Mouse (Mus musculus) spleen, adult 2 months (tissue): Measurements from ENCODE around the gene Gm20388. TPM values are rescaled to one million over a fixed set of nuclear protein-coding genes. Genes with fewer than 3 reads are reported as not detected.

Experiments used
- DNase-seq, 2 experiments: peaks; one replicate each; pipeline versions ENCODE4 v3.0.0 to v3.0.0-alpha.2; 2012 to 2021; ENCODE audit warnings: low spot score in 2 of 2, low read depth in 1 of 2
- H3K27ac ChIP-seq: fragments of 200-500 bp; 2 replicates; pipeline ENCODE4 v1.5.1; 2012; ENCODE audit warnings: low read length, inconsistent platforms; ENCODE audit not compliant: insufficient read depth
- H3K27me3 ChIP-seq: fragments of 200-500 bp; 2 replicates; pipeline ENCODE4 v1.6.1; 2012; ENCODE audit warnings: mild to moderate bottlenecking, moderate library complexity, low read length, inconsistent platforms; ENCODE audit not compliant: control insufficient read depth, insufficient read depth
- H3K36me3 ChIP-seq: fragments of 200-500 bp; 2 replicates; pipeline ENCODE4 v1.6.1; 2012; ENCODE audit warnings: mild to moderate bottlenecking, low read length, inconsistent platforms; ENCODE audit not compliant: control insufficient read depth, insufficient read depth
- H3K4me1 ChIP-seq: fragments of 200-500 bp; 2 replicates; pipeline ENCODE4 v1.6.1; 2011; ENCODE audit warnings: inconsistent platforms; ENCODE audit not compliant: control insufficient read depth, insufficient read depth, insufficient read length
- H3K4me3 ChIP-seq: fragments of 200-500 bp; 2 replicates; pipeline ENCODE4 v1.5.1; 2011; ENCODE audit warnings: mild to moderate bottlenecking, inconsistent platforms; ENCODE audit not compliant: insufficient read depth, insufficient read length; ENCODE audit errors: extremely low read depth
- CTCF ChIP-seq: fragments of 200-500 bp; IDR thresholded peaks from 2 replicates; pipeline ENCODE4 v1.5.1; 2011; ENCODE audit warnings: mild to moderate bottlenecking, inconsistent platforms; ENCODE audit not compliant: insufficient read depth, insufficient read length, insufficient replicate concordance; ENCODE audit errors: extremely low read depth
- POLR2A ChIP-seq: fragments of 200-500 bp; IDR thresholded peaks from 2 replicates; pipeline ENCODE4 v1.6.1; 2011; ENCODE audit warnings: low read depth, low read length, inconsistent platforms
- WGBS: fragments of 180-500 bp; shearing (Covaris S2); methylation state at CpG from one replicate; pipeline ENCODE4 v1.1.7; 2018; 5-methylcytosine and 5-hydroxymethylcytosine counted together
- polyA plus RNA-seq: library from polyadenylated mRNA; depleted of rRNA; stranded (reverse); fragments of >200 nt; gene quantifications from 2 replicates; pipeline ENCODE4 v1.2.3, GENCODE M21; 2012

The Gm20388 gene
- polyA plus RNA-seq, 1 experiment = 26.1 TPM

DNA sequence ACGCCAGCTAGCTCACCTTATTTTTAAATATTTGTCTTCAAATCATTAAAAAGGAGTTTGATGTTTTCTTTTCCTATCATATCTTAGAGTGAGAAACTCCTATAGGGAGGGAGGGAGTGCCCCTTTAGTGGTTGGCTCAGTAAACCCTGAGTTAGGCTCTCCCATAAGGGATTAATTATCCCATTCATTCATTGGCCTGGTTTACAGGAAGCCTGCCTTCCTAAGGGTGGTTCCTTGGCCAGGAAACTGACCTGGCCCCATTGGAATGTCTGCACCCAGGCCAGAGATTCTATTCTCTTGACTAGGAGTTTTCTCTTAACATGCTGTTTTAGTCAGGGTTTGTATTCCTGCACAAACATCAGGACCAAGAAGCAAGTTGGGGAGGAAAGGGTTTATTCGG lies 3977.3 kb downstream of the Gm20388 start:
- no peak overlapping the region for H3K27ac ChIP-seq
- H3K27me3 ChIP-seq = peaks cover 5% of the 10 kb centered on the region
- no peak for DNase-seq
- TF ChIP-seq CTCF = no peak
- TF ChIP-seq POLR2A = no peak
- H3K4me1 ChIP-seq = no peaks in the 10 kb centered on the region
- WGBS = 81% methylated on average over 2 of the region's 2 CpGs
- H3K4me3 ChIP-seq = no peak overlapping the region
- H3K36me3 ChIP-seq = no peaks in the 10 kb centered on the region

DNA sequence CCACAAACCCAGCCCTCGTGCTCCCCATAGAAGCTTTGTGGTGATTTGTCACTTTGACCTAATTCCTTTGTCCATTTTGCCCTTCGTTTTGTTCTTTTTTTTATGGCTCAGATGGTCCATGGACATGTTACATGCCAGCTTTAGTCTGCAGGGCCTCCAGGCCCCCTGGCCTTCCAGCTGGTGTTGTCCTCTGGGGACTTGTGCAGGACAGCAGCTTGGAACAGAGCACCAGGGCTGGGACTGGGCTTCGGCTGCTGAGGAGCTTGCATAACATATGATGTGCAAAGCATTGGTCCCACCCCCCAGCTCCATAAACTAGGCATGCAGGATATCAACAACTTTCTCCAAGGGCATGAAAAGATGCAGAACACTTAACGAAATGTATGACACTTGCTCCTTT lies 3979.2 kb downstream of the Gm20388 start:
- Histone ChIP-seq H3K4me1 (no peaks in the 10 kb centered on the region), H3K27ac (no peak overlapping the region), H3K27me3 (peaks cover 10% of the 10 kb centered on the region), H3K4me3 (no peak overlapping the region), H3K36me3 (no peaks in the 10 kb centered on the region)
- no peak for DNase-seq
- 81% methylated on average over 4 of the region's 4 CpGs for WGBS
- TF ChIP-seq POLR2A (no peak), CTCF (no peak)

- Histone ChIP-seq H3K27ac (no peak overlapping the region), H3K4me1 (no peaks in the 10 kb centered on the region), H3K36me3 (no peaks in the 10 kb centered on the region), H3K27me3 (peaks cover 10% of the 10 kb centered on the region), H3K4me3 (no peak overlapping the region)
- TF ChIP-seq CTCF = no peak
- TF ChIP-seq POLR2A = no peak
- DNase-seq = no peak
- 4% methylated on average over 11 of the region's 11 CpGs for WGBS
These were observed 3980.6 kb downstream of the Gm20388 start for GRCm38 (mm10) chr8:123891271-123891670.

- Histone ChIP-seq H3K4me3 (no peak overlapping the region), H3K36me3 (no peaks in the 10 kb centered on the region), H3K27ac (no peak overlapping the region), H3K4me1 (no peaks in the 10 kb centered on the region), H3K27me3 (peaks cover 8% of the 10 kb centered on the region; the same call in 1 of the 2 replicates)
- no peak for DNase-seq
- no peak for TF ChIP-seq POLR2A
- 7% methylated on average over 49 of the region's 49 CpGs for WGBS
These were observed 3981.4 kb downstream of the Gm20388 start for GRCm38 (mm10) chr8:123891883-123892585.

DNA sequence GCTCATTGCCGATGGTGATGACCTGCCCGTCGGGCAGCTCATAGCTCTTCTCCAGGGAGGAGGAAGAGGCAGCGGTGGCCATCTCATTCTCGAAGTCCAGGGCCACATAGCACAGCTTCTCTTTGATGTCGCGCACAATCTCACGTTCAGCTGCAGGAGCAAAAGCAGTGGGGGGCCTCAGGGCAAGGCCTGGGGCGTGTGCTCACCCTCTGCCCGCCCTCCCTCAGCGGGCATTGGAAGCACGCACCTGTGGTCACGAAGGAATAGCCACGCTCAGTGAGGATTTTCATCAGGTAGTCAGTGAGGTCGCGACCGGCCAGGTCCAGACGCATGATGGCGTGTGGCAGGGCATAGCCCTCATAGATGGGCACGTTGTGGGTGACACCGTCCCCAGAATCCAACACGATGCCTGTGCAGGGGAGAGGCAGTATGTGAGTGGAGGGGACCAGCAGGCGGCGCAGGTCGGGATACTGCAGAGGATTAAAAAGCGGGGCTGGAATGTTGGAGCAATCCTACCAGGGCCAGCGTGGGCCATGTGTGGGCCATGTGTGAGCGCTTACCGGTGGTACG lies 3982.0 kb downstream of the Gm20388 start:
- H3K4me1 ChIP-seq = no peaks in the 10 kb centered on the region
- TF ChIP-seq CTCF = no peak
- TF ChIP-seq POLR2A = no peak
- H3K4me3 ChIP-seq = no peak overlapping the region
- no peak overlapping the region for H3K27ac ChIP-seq
- peaks cover 8% of the 10 kb centered on the region; the same call in 1 of the 2 replicates for H3K27me3 ChIP-seq
- 23% methylated on average over 30 of the region's 30 CpGs for WGBS
- no peaks in the 10 kb centered on the region for H3K36me3 ChIP-seq
- no peak for DNase-seq

GRCm38 (mm10) chr8:123893413-123893812 lies 3982.8 kb downstream of the Gm20388 start:
- no peak for DNase-seq
- no peak overlapping the region for H3K27ac ChIP-seq
- no peaks in the 10 kb centered on the region for H3K4me1 ChIP-seq
- no peaks in the 10 kb centered on the region for H3K36me3 ChIP-seq
- peaks cover 8% of the 10 kb centered on the region; the same call in 1 of the 2 replicates for H3K27me3 ChIP-seq
- H3K4me3 ChIP-seq = no peak overlapping the region
- TF ChIP-seq POLR2A (no peak), CTCF (no peak)
- 88% methylated on average over 11 of the region's 11 CpGs for WGBS

DNA sequence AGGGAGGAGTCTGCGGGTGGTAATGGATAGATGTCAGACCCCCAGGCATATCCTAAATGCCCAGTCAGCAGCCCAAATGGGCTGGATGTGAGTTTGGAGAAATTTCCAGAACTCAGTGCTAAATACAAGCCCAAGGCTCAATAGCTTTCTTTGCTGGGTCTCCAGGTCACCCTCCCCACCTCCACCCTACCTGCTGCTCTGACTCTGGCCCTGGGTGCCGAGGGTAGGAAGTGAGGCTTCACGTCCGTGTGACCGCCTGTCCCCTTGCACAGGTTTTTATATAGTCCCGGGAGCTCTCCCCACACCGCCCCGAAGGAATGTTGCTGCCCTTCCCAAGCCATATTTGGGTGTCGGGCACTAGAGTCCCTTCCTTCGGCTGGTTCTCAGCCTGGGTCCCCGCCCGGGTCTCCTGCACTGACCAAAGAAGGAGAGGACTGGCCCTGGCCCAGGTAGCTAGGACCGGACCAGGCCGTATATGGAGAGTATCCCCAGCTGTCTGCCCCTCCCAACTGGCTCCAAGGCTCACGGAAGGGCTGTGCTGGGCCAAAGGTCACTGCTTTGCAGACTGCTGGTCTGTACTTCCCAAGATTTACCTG lies 3984.0 kb downstream of the Gm20388 start, which contains the start of gene Acta1:
Gene Acta1 (minus strand): TSS at position 250 of the 596 bp plus-strand sequence.
- Histone ChIP-seq H3K27me3 (peaks cover 8% of the 10 kb centered on the region; the same call in 1 of the 2 replicates), H3K4me3 (no peak within 1 kb of the TSS), H3K36me3 (peaks cover 1% of the 10 kb centered on the region; the same call in 1 of the 2 replicates), H3K27ac (no peak within 1 kb of the TSS), H3K4me1 (no peaks in the 10 kb centered on the region)
- DNase-seq = no peak
- no peak for TF ChIP-seq POLR2A
- no peak for TF ChIP-seq CTCF
- WGBS = 30% methylated on average over 15 of the region's 15 CpGs
